Mouse (Mus musculus): ENCODE results near the gene Ssu72. TPM values are rescaled to one million over a fixed set of nuclear protein-coding genes. Genes with fewer than 3 reads are reported as not detected.

Gene Ssu72
- polyA plus RNA-seq, 1 experiment from 2014 or later = 144 TPM

- Histone ChIP-seq H3K27me3 (no peaks in the 10 kb centered on the region), H3K4me1 (peaks cover 32% of the 10 kb centered on the region), H3K36me3 (peaks cover 7% of the 10 kb centered on the region), H3K9ac (no peak overlapping the region), H3K27ac (no peak overlapping the region), H3K4me2 (no peak overlapping the region), H3K4me3 (replicated peaks) (no peak overlapping the region), H3K9me3 (replicated peaks) (no peaks in the 10 kb centered on the region)
- ATAC-seq (replicated peaks; ENCODE audit: low FRiP score) = no peak
These were observed 4.4 kb downstream of the Ssu72 start for GRCm38 (mm10) chr4:155708988-155709387.

GRCm38 (mm10) chr4:155710521-155711252, 6.1 kb downstream of the Ssu72 start:
- H3K9me3 ChIP-seq (replicated peaks) = no peaks in the 10 kb centered on the region
- 54% methylated on average over 6 of the region's 6 CpGs for WGBS
- H3K27ac ChIP-seq = peak overlapping the region; percentile 49
- no peak for ATAC-seq (replicated peaks; ENCODE audit: low FRiP score)
- H3K4me1 ChIP-seq = peaks cover 29% of the 10 kb centered on the region
- peaks cover 24% of the 10 kb centered on the region for H3K36me3 ChIP-seq
- no peaks in the 10 kb centered on the region for H3K27me3 ChIP-seq
- H3K4me3 ChIP-seq (replicated peaks) = no peak overlapping the region
- H3K9ac ChIP-seq = no peak overlapping the region
- no peak overlapping the region for H3K4me2 ChIP-seq

GRCm38 (mm10) chr4:155721668-155722083, 17.1 kb downstream of the Ssu72 start:
- ATAC-seq (replicated peaks; ENCODE audit: low FRiP score) = no peak
- Histone ChIP-seq H3K9me3 (replicated peaks) (no peaks in the 10 kb centered on the region), H3K9ac (no peak overlapping the region), H3K4me3 (replicated peaks) (no peak overlapping the region), H3K27me3 (no peaks in the 10 kb centered on the region), H3K27ac (no peak overlapping the region), H3K4me2 (no peak overlapping the region), H3K36me3 (peaks cover 50% of the 10 kb centered on the region), H3K4me1 (no peaks in the 10 kb centered on the region)
- WGBS = 66% methylated on average over 4 of the region's 4 CpGs

GRCm38 (mm10) chr4:155727993-155728392, 23.4 kb downstream of the Ssu72 start:
- H3K9ac ChIP-seq = no peak overlapping the region
- peaks cover 56% of the 10 kb centered on the region for H3K36me3 ChIP-seq
- no peaks in the 10 kb centered on the region for H3K4me1 ChIP-seq
- ATAC-seq (replicated peaks; ENCODE audit: low FRiP score) = no peak
- H3K4me2 ChIP-seq = no peak overlapping the region
- no peaks in the 10 kb centered on the region for H3K27me3 ChIP-seq
- H3K4me3 ChIP-seq (replicated peaks) = no peak overlapping the region
- no peak overlapping the region for H3K27ac ChIP-seq
- 91% methylated on average over 2 of the region's 2 CpGs for WGBS
- no peaks in the 10 kb centered on the region for H3K9me3 ChIP-seq (replicated peaks)

- H3K4me1 ChIP-seq = peaks cover 31% of the 10 kb centered on the region
- H3K27me3 ChIP-seq = no peaks in the 10 kb centered on the region
- ATAC-seq (replicated peaks; ENCODE audit: low FRiP score) = no peak
- H3K4me2 ChIP-seq = no peak overlapping the region; the same call in 1 of the 2 replicates
- H3K9me3 ChIP-seq (replicated peaks) = no peaks in the 10 kb centered on the region
- peaks cover 46% of the 10 kb centered on the region for H3K36me3 ChIP-seq
- H3K9ac ChIP-seq = peak overlapping the region; percentile 89; the same call in 1 of the 2 replicates
- no peak overlapping the region for H3K27ac ChIP-seq
- 88% methylated on average over 10 of the region's 10 CpGs for WGBS
- no peak overlapping the region for H3K4me3 ChIP-seq (replicated peaks)
These were observed 28.7 kb downstream of the Ssu72 start for GRCm38 (mm10) chr4:155733267-155733666.

- peak; percentile 91 for ATAC-seq (replicated peaks; ENCODE audit: low FRiP score)
- H3K4me3 ChIP-seq (replicated peaks) = peak within 1 kb of the TSS; percentile 88
- H3K4me2 ChIP-seq = peak within 1 kb of the TSS; percentile 96
- under 1% methylated on average over 29 of the region's 35 CpGs for WGBS
- H3K36me3 ChIP-seq = peaks cover 44% of the 10 kb centered on the region
- peaks cover 31% of the 10 kb centered on the region for H3K4me1 ChIP-seq
- peak within 1 kb of the TSS; percentile 93 for H3K27ac ChIP-seq
- no peaks in the 10 kb centered on the region for H3K27me3 ChIP-seq
- peak within 1 kb of the TSS; percentile 89 for H3K9ac ChIP-seq
- no peaks in the 10 kb centered on the region for H3K9me3 ChIP-seq (replicated peaks)
These were observed 29.8 kb downstream of the Ssu72 start, which contains the start of gene Tmem240 for GRCm38 (mm10) chr4:155734350-155734941. TSS of gene Tmem240 (plus strand) at chr4:155734800.

GRCm38 (mm10) chr4:155734951-155735702, 30.5 kb downstream of the Ssu72 start:
- peak overlapping the region; percentile 93 for H3K27ac ChIP-seq
- no peaks in the 10 kb centered on the region for H3K27me3 ChIP-seq
- peaks cover 51% of the 10 kb centered on the region for H3K36me3 ChIP-seq
- no peaks in the 10 kb centered on the region for H3K9me3 ChIP-seq (replicated peaks)
- WGBS = 1% methylated on average over 37 of the region's 79 CpGs
- peak overlapping the region; percentile 88 for H3K4me3 ChIP-seq (replicated peaks)
- peaks cover 31% of the 10 kb centered on the region for H3K4me1 ChIP-seq
- H3K9ac ChIP-seq = peak overlapping the region; percentile 89
- peak overlapping the region; percentile 96 for H3K4me2 ChIP-seq
- ATAC-seq (replicated peaks; ENCODE audit: low FRiP score) = peak; percentile 82

- H3K36me3 ChIP-seq = peaks cover 53% of the 10 kb centered on the region
- H3K27ac ChIP-seq = peak overlapping the region; percentile 93
- no peaks in the 10 kb centered on the region for H3K27me3 ChIP-seq
- 62% methylated on average over 5 of the region's 5 CpGs for WGBS
- no peak for ATAC-seq (replicated peaks; ENCODE audit: low FRiP score)
- H3K4me1 ChIP-seq = peaks cover 31% of the 10 kb centered on the region
- H3K9me3 ChIP-seq (replicated peaks) = no peaks in the 10 kb centered on the region
- H3K4me2 ChIP-seq = peak overlapping the region; percentile 96
- peak overlapping the region; percentile 89 for H3K9ac ChIP-seq
- peak overlapping the region; percentile 88 for H3K4me3 ChIP-seq (replicated peaks)
These were observed 31.2 kb downstream of the Ssu72 start for GRCm38 (mm10) chr4:155735788-155736187.

GRCm38 (mm10) chr4:155736421-155736820, 31.8 kb downstream of the Ssu72 start:
- Histone ChIP-seq H3K4me3 (replicated peaks) (no peak overlapping the region), H3K27ac (no peak overlapping the region; the same call in 1 of the 2 replicates), H3K36me3 (peaks cover 53% of the 10 kb centered on the region), H3K4me1 (peaks cover 31% of the 10 kb centered on the region), H3K4me2 (peak overlapping the region; percentile 96; the same call in 1 of the 2 replicates), H3K9me3 (replicated peaks) (no peaks in the 10 kb centered on the region), H3K27me3 (no peaks in the 10 kb centered on the region), H3K9ac (no peak overlapping the region)
- no peak for ATAC-seq (replicated peaks; ENCODE audit: low FRiP score)
- 92% methylated on average over 5 of the region's 5 CpGs for WGBS

GRCm38 (mm10) chr4:155738262-155738661, 33.7 kb downstream of the Ssu72 start:
- 51% methylated on average over 8 of the region's 8 CpGs for WGBS
- Histone ChIP-seq H3K27ac (no peak overlapping the region), H3K9ac (no peak overlapping the region), H3K4me1 (peaks cover 29% of the 10 kb centered on the region), H3K4me2 (no peak overlapping the region), H3K4me3 (replicated peaks) (no peak overlapping the region), H3K27me3 (no peaks in the 10 kb centered on the region), H3K9me3 (replicated peaks) (no peaks in the 10 kb centered on the region), H3K36me3 (peaks cover 53% of the 10 kb centered on the region)
- no peak for ATAC-seq (replicated peaks; ENCODE audit: low FRiP score)

- ATAC-seq (replicated peaks; ENCODE audit: low FRiP score) = no peak
- H3K4me3 ChIP-seq (replicated peaks) = no peak overlapping the region
- no peak overlapping the region for H3K9ac ChIP-seq
- no peaks in the 10 kb centered on the region for H3K9me3 ChIP-seq (replicated peaks)
- H3K27ac ChIP-seq = no peak overlapping the region
- peaks cover 21% of the 10 kb centered on the region for H3K4me1 ChIP-seq
- H3K27me3 ChIP-seq = no peaks in the 10 kb centered on the region
- WGBS = 88% methylated on average over 6 of the region's 6 CpGs
- no peak overlapping the region for H3K4me2 ChIP-seq
- H3K36me3 ChIP-seq = peaks cover 60% of the 10 kb centered on the region
These were observed 34.6 kb downstream of the Ssu72 start for GRCm38 (mm10) chr4:155739152-155739551.

Measured in kidney, embryonic 15.5 days (tissue).